In genomic region chr16:34271476-34271875, GRCm38 (mm10) we compare ENCODE assay signal across 23 mouse cellular contexts.
A peak's percentile ranks its signal among the peaks of the same experiment; 100 is the strongest.
DNase-seq lines count a peak whose midpoint lies in the region; ATAC-seq and TF ChIP-seq lines count a peak whose summit lies in the region.
"Had no signal": no experiment of that assay in that cellular context is flagged by ENCODE, and none has a peak within 500 bp of the region (broad histone marks: within the 10 kb centered on the region; RNA-seq: fewer than 3 reads in every experiment).

No protein-coding gene starts in this region.

- no peak overlapping the region for H3K4me2 ChIP-seq in midbrain, embryonic 13.5 days (replicated peaks)
- H3K4me2 ChIP-seq: embryonic facial prominence, embryonic 15.5 days; hindbrain, embryonic 14.5 days; limb, embryonic 12.5 days; liver, embryonic 11.5 days; midbrain, embryonic 11.5 days had no signal

- no peaks in the 10 kb centered on the region for H3K36me3 ChIP-seq in midbrain, embryonic 13.5 days
- H3K36me3 ChIP-seq: embryonic facial prominence, embryonic 15.5 days; limb, embryonic 12.5 days had no signal

- WGBS in midbrain, embryonic 13.5 days = 94% methylated on average over 5 of the region's 5 CpGs

- no peaks in the 10 kb centered on the region for H3K9me3 ChIP-seq in midbrain, embryonic 13.5 days
- H3K9me3 ChIP-seq: embryonic facial prominence, embryonic 15.5 days; limb, embryonic 12.5 days had no signal

- TF ChIP-seq CTCF in cortical plate, adult 2 months (IDR thresholded peaks at IDR 0.05; ENCODE audit: extremely low read depth, insufficient read depth, low read length) = no peak

- peaks cover 11% of the 10 kb centered on the region for H3K4me1 ChIP-seq in cortical plate, adult 2 months (ENCODE audit: control insufficient read depth, insufficient read depth, low read length)
- no peaks in the 10 kb centered on the region for H3K4me1 ChIP-seq in midbrain, embryonic 13.5 days (replicated peaks)
- H3K4me1 ChIP-seq: limb, embryonic 12.5 days had no signal

- ATAC-seq in midbrain, embryonic 13.5 days = no peak
- ATAC-seq: forebrain, embryonic 14.5 days; inflammation-experienced regulatory T-cells, adult 6 months; liver, postnatal 0 days; lung, postnatal 0 days had no signal

- no peak overlapping the region for H3K4me3 ChIP-seq in cortical plate, adult 2 months (ENCODE audit: insufficient read depth, low read length)
- no peak overlapping the region for H3K4me3 ChIP-seq in midbrain, embryonic 13.5 days (replicated peaks)
- H3K4me3 ChIP-seq: embryonic facial prominence, embryonic 15.5 days; gastrocnemius, adult 2 months; limb, embryonic 12.5 days had no signal

- H3K27me3 ChIP-seq in midbrain, embryonic 13.5 days = no peaks in the 10 kb centered on the region
- H3K27me3 ChIP-seq: embryonic facial prominence, embryonic 15.5 days; limb, embryonic 12.5 days had no signal

- H3K9ac ChIP-seq in midbrain, embryonic 13.5 days (replicated peaks) = no peak overlapping the region
- H3K9ac ChIP-seq: embryonic facial prominence, embryonic 15.5 days; hindbrain, embryonic 14.5 days; limb, embryonic 12.5 days; liver, postnatal 0 days had no signal

- peak overlapping the region; percentile 80 for H3K27ac ChIP-seq in cortical plate, adult 2 months (ENCODE audit: insufficient read depth, low read length)
- H3K27ac ChIP-seq in midbrain, embryonic 13.5 days = no peak overlapping the region
- H3K27ac ChIP-seq: embryonic facial prominence, embryonic 15.5 days; gastrocnemius, adult 2 months; hindbrain, embryonic 14.5 days; limb, embryonic 12.5 days had no signal

- TF ChIP-seq POLR2A in cortical plate, adult 2 months (IDR thresholded peaks at IDR 0.05; ENCODE audit: extremely low read depth, insufficient read depth, low read length) = 0 out of 2 replicates have a peak, but pooled peaks have one; percentile 7

- DNase-seq in frontal cortex, adult 2 months (ENCODE audit: extremely low spot score in 1 of 2, low spot score in 1 of 2) = peak; percentile 77 to 79
- no peak for DNase-seq in frontal cortex, postnatal 25 days (ENCODE audit: low spot score in 2 of 2)
- peak; percentile 67 for DNase-seq in layer of hippocampus, adult 9-11 months
- no peak for DNase-seq in layer of hippocampus, postnatal 36 days
- DNase-seq in right cerebral cortex, postnatal 10 days (ENCODE audit: low spot score in 2 of 2) = peak; percentile 55 to 61
- no peak for DNase-seq in lung, postnatal 4 days
- DNase-seq: adrenal gland, postnatal 14 days; cerebellum, adult 9-10 months; gastrocnemius, adult 2 months; heart, postnatal 4 days; kidney, adult 18-20 months; liver, postnatal 0 days; spleen, adult 18-20 months had no signal

Comparison
In these comparisons a context has a peak if more than half of its experiments do, and no peak if none do; other contexts are left out.
1. DNase-seq: peak in frontal cortex, adult 2 months (2 of 2), layer of hippocampus, adult 9-11 months (single experiment) and right cerebral cortex, postnatal 10 days (2 of 2); none in frontal cortex, postnatal 25 days (0 of 2), layer of hippocampus, postnatal 36 days (0 of 2) and lung, postnatal 4 days (0 of 2).